In genomic region chr14:113026194-113026593, GRCm38 (mm10) we compare ENCODE assay signal across 24 mouse cellular contexts.
DNase-seq lines count a peak whose midpoint lies in the region; ATAC-seq and TF ChIP-seq lines count a peak whose summit lies in the region.
"Had no signal": no experiment of that assay in that cellular context is flagged by ENCODE, and none has a peak within 500 bp of the region (broad histone marks: within the 10 kb centered on the region; RNA-seq: fewer than 3 reads in every experiment).

No protein-coding gene starts in this region.

- H3K9me3 ChIP-seq in embryonic facial prominence, embryonic 14.5 days (ENCODE audit: control insufficient read depth, low read length) = no peaks in the 10 kb centered on the region
- no peaks in the 10 kb centered on the region for H3K9me3 ChIP-seq in embryonic facial prominence, embryonic 10.5 days
- H3K9me3 ChIP-seq in limb, embryonic 14.5 days (ENCODE audit: control insufficient read depth, low read length) = no peaks in the 10 kb centered on the region
- no peaks in the 10 kb centered on the region for H3K9me3 ChIP-seq in limb, embryonic 10.5 days (replicated peaks)
- H3K9me3 ChIP-seq in forebrain, embryonic 14.5 days (replicated peaks; ENCODE audit: control insufficient read depth, low read length) = no peaks in the 10 kb centered on the region
- H3K9me3 ChIP-seq: embryonic facial prominence, embryonic 12.5 days; forebrain, embryonic 13.5 days; heart, embryonic 10.5 days; heart, embryonic 13.5 days; hindbrain, embryonic 13.5 days; intestine, embryonic 15.5 days had no signal

- WGBS in embryonic facial prominence, embryonic 14.5 days = 70% methylated on average over 3 of the region's 3 CpGs
- WGBS in embryonic facial prominence, embryonic 10.5 days = 92% methylated on average over 3 of the region's 3 CpGs
- 85% methylated on average over 3 of the region's 3 CpGs for WGBS in limb, embryonic 14.5 days
- 91% methylated on average over 3 of the region's 3 CpGs for WGBS in limb, embryonic 10.5 days
- 92% methylated on average over 3 of the region's 3 CpGs for WGBS in forebrain, embryonic 14.5 days

- DNase-seq in embryonic facial prominence, embryonic 14.5 days (ENCODE audit: low spot score) = peak; percentile 73
- no peak for DNase-seq in embryonic facial prominence, embryonic 10.5 days (ENCODE audit: low spot score)
- DNase-seq in gastrocnemius, adult 18-20 months (ENCODE audit: low spot score) = peak; percentile 5
- no peak for DNase-seq in gastrocnemius, postnatal 10 days
- peak; percentile 20 for DNase-seq in limb, embryonic 14.5 days (ENCODE audit: low spot score)
- DNase-seq in limb, embryonic 10.5 days (ENCODE audit: low spot score) = no peak
- no peak for DNase-seq in forebrain, embryonic 14.5 days (ENCODE audit: low spot score)
- DNase-seq: adrenal gland, adult 8-10 months; adrenal gland, postnatal 25 days; cerebellum, adult 18-20 months; cerebellum, adult 9-10 months; cerebellum, postnatal 14 days; gastrocnemius, postnatal 25 days; heart, adult 18-20 months; kidney, adult 11 months had no signal

- ATAC-seq in embryonic facial prominence, embryonic 14.5 days (ENCODE audit: low read depth) = peak; percentile 78; the same call in 1 of the 2 replicates
- peak; percentile 60; the same call in 1 of the 2 replicates for ATAC-seq in limb, embryonic 14.5 days (ENCODE audit: low FRiP score, low read depth)
- ATAC-seq in forebrain, embryonic 14.5 days = no peak
- ATAC-seq: activated CD4-positive, CD25-positive, alpha-beta regulatory T cell, adult 4 months; forebrain, embryonic 13.5 days; hindbrain, embryonic 16.5 days; intestine, embryonic 15.5 days had no signal

- H3K27me3 ChIP-seq in embryonic facial prominence, embryonic 14.5 days (replicated peaks; ENCODE audit: control insufficient read depth, insufficient read depth, low read length) = no peaks in the 10 kb centered on the region
- H3K27me3 ChIP-seq in embryonic facial prominence, embryonic 10.5 days (replicated peaks; ENCODE audit: low read depth, poor library complexity, severe bottlenecking) = no peaks in the 10 kb centered on the region
- no peaks in the 10 kb centered on the region for H3K27me3 ChIP-seq in limb, embryonic 14.5 days (ENCODE audit: control insufficient read depth, insufficient read depth, low read length)
- no peaks in the 10 kb centered on the region for H3K27me3 ChIP-seq in limb, embryonic 10.5 days (ENCODE audit: low read depth, poor library complexity, severe bottlenecking)
- no peaks in the 10 kb centered on the region for H3K27me3 ChIP-seq in forebrain, embryonic 14.5 days (replicated peaks; ENCODE audit: control insufficient read depth, insufficient read depth, low read length)
- H3K27me3 ChIP-seq: embryonic facial prominence, embryonic 12.5 days; forebrain, embryonic 13.5 days; heart, embryonic 13.5 days; hindbrain, embryonic 13.5 days; intestine, embryonic 15.5 days had no signal

- no peak overlapping the region for H3K4me3 ChIP-seq in embryonic facial prominence, embryonic 14.5 days (ENCODE audit: low read depth, low read length)
- H3K4me3 ChIP-seq in embryonic facial prominence, embryonic 10.5 days = no peak overlapping the region
- H3K4me3 ChIP-seq in limb, embryonic 14.5 days (replicated peaks; ENCODE audit: low read length) = no peak overlapping the region
- no peak overlapping the region for H3K4me3 ChIP-seq in limb, embryonic 10.5 days
- H3K4me3 ChIP-seq in forebrain, embryonic 14.5 days (ENCODE audit: low read depth, low read length) = no peak overlapping the region
- H3K4me3 ChIP-seq: embryonic facial prominence, embryonic 12.5 days; erythroblast, embryonic 14.5 days; forebrain, embryonic 13.5 days; heart, embryonic 10.5 days; heart, embryonic 13.5 days; hindbrain, embryonic 13.5 days; intestine, embryonic 15.5 days had no signal

- H3K4me2 ChIP-seq in embryonic facial prominence, embryonic 14.5 days (ENCODE audit: low read depth, low read length) = no peak overlapping the region
- no peak overlapping the region for H3K4me2 ChIP-seq in limb, embryonic 14.5 days (replicated peaks; ENCODE audit: low read depth, low read length, severe bottlenecking)
- H3K4me2 ChIP-seq in forebrain, embryonic 14.5 days (ENCODE audit: low read length) = no peak overlapping the region
- H3K4me2 ChIP-seq: embryonic facial prominence, embryonic 12.5 days; forebrain, embryonic 13.5 days; heart, embryonic 13.5 days; hindbrain, embryonic 13.5 days; intestine, embryonic 15.5 days had no signal

- H3K4me1 ChIP-seq in embryonic facial prominence, embryonic 14.5 days (ENCODE audit: control insufficient read depth, insufficient read depth, low read length) = no peaks in the 10 kb centered on the region
- H3K4me1 ChIP-seq in embryonic facial prominence, embryonic 10.5 days = no peaks in the 10 kb centered on the region
- no peaks in the 10 kb centered on the region for H3K4me1 ChIP-seq in limb, embryonic 14.5 days (ENCODE audit: control insufficient read depth, insufficient read depth, low read length)
- no peaks in the 10 kb centered on the region for H3K4me1 ChIP-seq in limb, embryonic 10.5 days
- H3K4me1 ChIP-seq in forebrain, embryonic 14.5 days (ENCODE audit: control insufficient read depth, insufficient read depth, low read length) = no peaks in the 10 kb centered on the region
- H3K4me1 ChIP-seq: embryonic facial prominence, embryonic 12.5 days; forebrain, embryonic 13.5 days; heart, embryonic 10.5 days; heart, embryonic 13.5 days; hindbrain, embryonic 13.5 days; intestine, embryonic 15.5 days had no signal

- H3K36me3 ChIP-seq in embryonic facial prominence, embryonic 14.5 days (ENCODE audit: control insufficient read depth, insufficient read depth, low read length) = no peaks in the 10 kb centered on the region
- H3K36me3 ChIP-seq in embryonic facial prominence, embryonic 10.5 days (replicated peaks) = no peaks in the 10 kb centered on the region
- H3K36me3 ChIP-seq in limb, embryonic 14.5 days (ENCODE audit: control insufficient read depth, insufficient read depth, low read length) = no peaks in the 10 kb centered on the region
- H3K36me3 ChIP-seq in limb, embryonic 10.5 days = no peaks in the 10 kb centered on the region
- H3K36me3 ChIP-seq in forebrain, embryonic 14.5 days (ENCODE audit: control insufficient read depth, insufficient read depth, low read length) = no peaks in the 10 kb centered on the region
- H3K36me3 ChIP-seq: embryonic facial prominence, embryonic 12.5 days; heart, embryonic 10.5 days; heart, embryonic 13.5 days; hindbrain, embryonic 13.5 days; intestine, embryonic 15.5 days had no signal

- no peak overlapping the region for H3K27ac ChIP-seq in embryonic facial prominence, embryonic 14.5 days (replicated peaks; ENCODE audit: low read depth, low read length)
- H3K27ac ChIP-seq in embryonic facial prominence, embryonic 10.5 days (replicated peaks) = no peak overlapping the region
- H3K27ac ChIP-seq in limb, embryonic 14.5 days (replicated peaks; ENCODE audit: low read depth, low read length) = no peak overlapping the region
- H3K27ac ChIP-seq in limb, embryonic 10.5 days = no peak overlapping the region
- no peak overlapping the region for H3K27ac ChIP-seq in forebrain, embryonic 14.5 days (ENCODE audit: low read depth, low read length)
- H3K27ac ChIP-seq: embryonic facial prominence, embryonic 12.5 days; forebrain, embryonic 13.5 days; heart, embryonic 10.5 days; heart, embryonic 13.5 days; hindbrain, embryonic 13.5 days; intestine, embryonic 15.5 days had no signal

- TF ChIP-seq POLR2A in limb, embryonic 14.5 days (IDR thresholded peaks at IDR 0.05; ENCODE audit: borderline replicate concordance, extremely low read depth, insufficient read depth, insufficient read length) = no peak

- no peak overlapping the region for H3K9ac ChIP-seq in embryonic facial prominence, embryonic 14.5 days (ENCODE audit: low read depth, low read length)
- no peak overlapping the region for H3K9ac ChIP-seq in limb, embryonic 14.5 days (ENCODE audit: low read depth, low read length, severe bottlenecking)
- H3K9ac ChIP-seq in forebrain, embryonic 14.5 days (ENCODE audit: low read length) = no peak overlapping the region
- H3K9ac ChIP-seq: embryonic facial prominence, embryonic 12.5 days; forebrain, embryonic 13.5 days; heart, embryonic 13.5 days; hindbrain, embryonic 13.5 days; intestine, embryonic 15.5 days had no signal

Comparison
In these comparisons a context has a peak if more than half of its experiments do, and no peak if none do; other contexts are left out.
1. DNase-seq: peak in embryonic facial prominence, embryonic 14.5 days (single experiment), gastrocnemius, adult 18-20 months (single experiment) and limb, embryonic 14.5 days (single experiment); none in embryonic facial prominence, embryonic 10.5 days (single experiment), gastrocnemius, postnatal 10 days (single experiment), limb, embryonic 10.5 days (single experiment) and forebrain, embryonic 14.5 days (single experiment).